Mouse (Mus musculus) kidney, postnatal 10 days (tissue): ENCODE measurements around the gene Nup35.

Source experiments
- DNase-seq: peaks from one replicate; pipeline ENCODE4 v3.0.0; 2021; ENCODE audit warnings: mixed read lengths

The Nup35 gene

GRCm38 (mm10) chr2:80638364-80639241, 21.6 kb downstream of the Nup35 start:
- peak; percentile 94 for DNase-seq

- DNase-seq, result no peak
Measured at GRCm38 (mm10) chr2:80639398-80639797, 22.4 kb downstream of the Nup35 start.

GRCm38 (mm10) chr2:80639864-80640263, 22.8 kb downstream of the Nup35 start:
- DNase-seq, result no peak

- no peak for DNase-seq
Measured at GRCm38 (mm10) chr2:80661414-80661813, 44.4 kb downstream of the Nup35 start.

GRCm38 (mm10) chr2:80662682-80663081, 45.6 kb downstream of the Nup35 start:
- DNase-seq, result no peak

- no peak for DNase-seq
Measured at GRCm38 (mm10) chr2:80667396-80667964, 50.4 kb downstream of the Nup35 start.

- peak; percentile 37 for DNase-seq
Measured at GRCm38 (mm10) chr2:80669868-80670666, 53.0 kb downstream of the Nup35 start.

- DNase-seq, result no peak
Measured at GRCm38 (mm10) chr2:80678803-80679202, 61.8 kb downstream of the Nup35 start.

GRCm38 (mm10) chr2:80683727-80684239, 66.7 kb downstream of the Nup35 start:
- DNase-seq, result no peak

- no peak for DNase-seq
Measured at GRCm38 (mm10) chr2:80684396-80685071, 67.5 kb downstream of the Nup35 start.

- DNase-seq, result no peak
Measured at GRCm38 (mm10) chr2:80688261-80688660, 71.2 kb downstream of the Nup35 start.

- DNase-seq, result no peak
Measured at GRCm38 (mm10) chr2:80707429-80707828, 90.4 kb downstream of the Nup35 start.
